ENCODE assay signal across 19 mouse cellular contexts in genomic region chr9:99961561-99961960, GRCm38 (mm10).
"Had no signal": no experiment of that assay in that cellular context is flagged by ENCODE, and none has a peak within 500 bp of the region (broad histone marks: within the 10 kb centered on the region; RNA-seq: fewer than 3 reads in every experiment).

No protein-coding gene starts in this region.

- H3K4me1 ChIP-seq: limb, embryonic 10.5 days; limb, embryonic 13.5 days; liver, embryonic 12.5 days; liver, embryonic 15.5 days; midbrain, embryonic 13.5 days; stomach, embryonic 15.5 days had no signal

- H3K9ac ChIP-seq: limb, embryonic 13.5 days; liver, embryonic 12.5 days; liver, embryonic 15.5 days; midbrain, embryonic 13.5 days; stomach, embryonic 15.5 days had no signal

- H3K36me3 ChIP-seq: limb, embryonic 10.5 days; limb, embryonic 13.5 days; liver, embryonic 12.5 days; liver, embryonic 15.5 days; midbrain, embryonic 13.5 days; stomach, embryonic 15.5 days had no signal

- H3K27me3 ChIP-seq: limb, embryonic 13.5 days; liver, embryonic 12.5 days; liver, embryonic 15.5 days; stomach, embryonic 15.5 days had no signal

- DNase-seq: kidney, adult 18-20 months; kidney, adult 9 months; kidney, postnatal 25 days; layer of hippocampus, adult 9-11 months; liver; lung, adult 2 months; right cerebral cortex, postnatal 25 days; spleen, adult 18-20 months; thymus, postnatal 36 days had no signal

- H3K27ac ChIP-seq: layer of hippocampus, adult 2 months; limb, embryonic 10.5 days; limb, embryonic 13.5 days; liver, embryonic 12.5 days; liver, embryonic 15.5 days; macrophage; midbrain, embryonic 13.5 days; stomach, embryonic 15.5 days had no signal

- ATAC-seq: inflammation-experienced regulatory T-cells, adult 6 months; intestine, embryonic 16.5 days; liver, embryonic 12.5 days; midbrain, embryonic 13.5 days had no signal

- H3K4me3 ChIP-seq: layer of hippocampus, adult 2 months; limb, embryonic 10.5 days; limb, embryonic 13.5 days; liver, embryonic 12.5 days; liver, embryonic 15.5 days; midbrain, embryonic 13.5 days; stomach, embryonic 15.5 days had no signal

- H3K4me2 ChIP-seq: limb, embryonic 13.5 days; liver, embryonic 12.5 days; liver, embryonic 15.5 days; midbrain, embryonic 13.5 days; stomach, embryonic 15.5 days had no signal

- H3K9me3 ChIP-seq: limb, embryonic 10.5 days; limb, embryonic 13.5 days; liver, embryonic 12.5 days; liver, embryonic 15.5 days; midbrain, embryonic 13.5 days; stomach, embryonic 15.5 days had no signal
